Mouse (Mus musculus) lung, adult 10 weeks (tissue): ENCODE results near the gene Tmprss11c. TPM values are rescaled to one million over a fixed set of nuclear protein-coding genes. Genes with fewer than 3 reads are reported as not detected.

ENCODE experiments used
- polyA plus RNA-seq: library from polyadenylated mRNA; stranded (reverse); fragments of 350-450 nt; fragmentation: Illumina TruSeq; extraction: RNeasy Lipid Tissue Mini Kit (QIAGEN cat#74804); gene quantifications from one replicate; pipeline ENCODE4 v1.2.3, GENCODE M21; 2014; ENCODE audit warnings: low read depth, low replicate concordance; ENCODE audit not compliant: insufficient read depth

Tmprss11c gene
- polyA plus RNA-seq = not detected

DNA sequence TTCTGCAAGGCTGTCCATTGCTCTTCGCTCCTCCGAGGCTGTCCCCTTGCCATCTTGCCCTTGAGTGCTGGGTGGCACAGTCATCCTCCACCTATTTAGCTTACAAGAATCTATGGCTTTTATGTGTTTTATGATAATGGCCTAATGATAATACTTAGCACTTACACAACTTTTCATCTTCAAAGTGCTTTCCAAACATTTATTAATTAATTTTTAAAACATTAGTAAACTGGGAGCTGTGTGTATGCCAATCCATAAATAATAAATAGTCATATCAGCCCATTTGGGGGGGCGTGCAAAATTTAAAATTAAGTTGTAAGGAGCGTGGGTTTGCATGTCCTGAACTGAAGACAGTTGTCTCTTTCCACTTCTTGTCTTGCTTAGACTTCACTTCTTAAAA lies at the start of gene Tmprss11c:
Gene Tmprss11c (minus strand): TSS at position 101 of the 400 bp plus-strand sequence.

DNA sequence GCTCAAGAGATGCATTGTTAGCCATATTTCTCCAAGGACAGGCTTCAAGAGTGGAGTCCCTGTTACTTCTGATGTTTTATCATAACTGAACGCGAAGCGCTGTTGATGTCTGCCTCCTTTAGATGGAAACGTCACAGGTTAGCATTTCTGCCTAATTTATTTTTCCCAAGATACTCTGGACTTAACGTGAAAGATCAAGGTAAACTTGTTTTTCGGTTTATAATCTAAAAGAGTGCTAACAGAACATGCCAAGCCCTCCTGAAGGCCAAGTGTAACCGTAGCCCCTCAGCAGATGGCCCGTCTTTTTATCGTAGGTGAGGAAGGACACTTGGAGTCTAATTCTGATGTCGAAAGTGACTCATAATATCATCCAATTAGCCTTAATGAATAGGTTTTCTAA lies 91.3 kb downstream of the Tmprss11c start, which contains the start of gene Gnrhr:
Gene Gnrhr (minus strand): TSS at position 101 of the 400 bp plus-strand sequence.

Other genes with a start within 250 kb of the Tmprss11c start
- 4.2 TPM for gene Cenpc1, start 223.7 kb downstream of the Tmprss11c start, polyA plus RNA-seq
- 5.1 TPM for gene Stap1, start 217.6 kb downstream of the Tmprss11c start, polyA plus RNA-seq
- 2.8 TPM for gene Uba6, start 116.5 kb downstream of the Tmprss11c start, polyA plus RNA-seq
- gene Gnrhr, start 91.4 kb downstream of the Tmprss11c start, polyA plus RNA-seq = not detected
- gene Tmprss11d, start 84.1 kb upstream of the Tmprss11c start, polyA plus RNA-seq = not detected
- not detected for gene Tmprss11a, start 179.7 kb upstream of the Tmprss11c start, polyA plus RNA-seq
- gene Tmprss11g, start 229.3 kb upstream of the Tmprss11c start, polyA plus RNA-seq = not detected